Mouse (Mus musculus) olfactory bulb, adult 2 months (tissue): Measurements from ENCODE around the gene Adora3.

Experiments used
- CTCF ChIP-seq: fragments of 200-500 bp; IDR thresholded peaks from 2 replicates; pipeline ENCODE4 v1.5.1; 2012; ENCODE audit warnings: low read depth, mild to moderate bottlenecking, low read length, moderate library complexity; ENCODE audit not compliant: insufficient read depth
- POLR2A ChIP-seq: fragments of 200-500 bp; IDR thresholded peaks from 2 replicates; pipeline ENCODE4 v1.6.1; 2012; ENCODE audit warnings: mild to moderate bottlenecking, low read depth, low read length, moderate library complexity; ENCODE audit not compliant: insufficient read depth

DNA sequence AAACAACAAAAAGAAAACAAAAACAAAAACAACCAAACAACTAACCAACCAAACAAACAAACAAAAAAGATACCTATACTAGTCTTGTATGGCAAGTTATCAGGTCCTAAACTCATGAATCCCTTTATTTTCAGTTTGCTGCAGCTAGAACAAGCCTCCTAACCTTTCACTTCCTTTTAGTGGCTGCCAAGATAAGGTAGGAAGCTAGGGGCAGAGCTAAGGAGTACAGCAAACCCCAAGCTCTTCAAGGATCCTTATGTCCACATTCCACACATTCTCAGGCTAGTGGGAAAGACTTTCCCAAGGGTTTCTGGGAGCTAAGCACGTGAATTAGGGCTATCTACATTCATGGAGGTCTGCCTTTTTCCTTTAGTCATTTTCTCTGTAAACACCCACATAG lies 44.6 kb downstream of the Adora3 start:
- TF ChIP-seq CTCF (no peak), POLR2A (no peak)
